Mouse (Mus musculus): ENCODE results near the gene Tmem88. TPM values are rescaled to one million over a fixed set of nuclear protein-coding genes. Genes with fewer than 3 reads are reported as not detected.

The Tmem88 gene
- polyA plus RNA-seq, 1 experiment: 16.5 TPM

DNA sequence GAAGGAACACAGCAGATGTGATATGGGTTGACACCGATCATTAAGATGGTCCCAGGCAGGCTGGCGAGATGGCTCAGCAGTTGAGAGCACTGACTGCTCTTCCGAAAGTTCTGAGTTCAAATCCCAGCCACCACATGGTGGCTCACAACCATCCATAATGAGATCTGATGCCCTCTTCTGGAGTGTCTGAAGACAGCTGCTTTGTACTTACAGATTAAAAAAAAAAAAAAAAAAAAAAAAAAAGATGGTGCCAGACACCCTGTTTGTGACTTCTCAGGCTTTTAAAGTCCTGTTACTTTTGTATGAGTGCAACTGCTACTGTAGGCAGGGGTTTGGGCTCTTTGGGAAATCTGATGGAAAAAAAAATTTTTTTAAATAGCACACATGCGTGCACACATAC is 9.4 kb downstream of the Tmem88 start:
- Histone ChIP-seq H3K27ac (ENCODE audit: insufficient read depth, low read depth, low read length) (no peak overlapping the region), H3K27me3 (ENCODE audit: control insufficient read depth, insufficient read depth, low read length) (no peaks in the 10 kb centered on the region), H3K36me3 (ENCODE audit: control insufficient read depth, insufficient read depth, low read length) (no peaks in the 10 kb centered on the region), H3K4me3 (ENCODE audit: low read depth, low read length) (no peak overlapping the region), H3K4me1 (ENCODE audit: control insufficient read depth, insufficient read depth, insufficient read length, low read length) (peaks cover 5% of the 10 kb centered on the region; the same call in 1 of the 2 replicates)
- TF ChIP-seq CTCF (IDR thresholded peaks at IDR 0.05; ENCODE audit: extremely low read depth, insufficient read length, insufficient replicate concordance, low read depth, low read length): no peak
- no peak for TF ChIP-seq POLR2A (IDR thresholded peaks at IDR 0.05; ENCODE audit: low read depth, low read length)
- WGBS: 98% methylated on average over 4 of the region's 4 CpGs

DNA sequence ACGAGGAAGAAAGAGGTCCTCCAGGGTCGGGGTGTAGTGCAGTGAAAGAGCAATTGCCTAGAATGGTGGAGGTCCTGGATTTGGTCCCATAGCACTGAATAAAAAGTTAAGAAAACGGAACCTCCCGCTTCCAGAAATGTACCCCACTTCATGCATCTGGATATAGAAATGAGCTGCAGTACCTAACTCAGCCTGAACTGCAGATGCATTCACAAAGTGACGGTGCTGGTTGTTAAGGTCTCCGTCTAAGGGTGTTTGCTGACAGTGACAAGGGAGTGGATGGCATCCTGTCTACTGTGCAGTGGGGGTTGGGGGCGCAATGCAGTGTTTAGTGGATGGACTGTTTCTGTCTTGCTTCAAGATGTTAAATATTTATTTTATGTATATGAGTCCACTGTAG is 11.3 kb downstream of the Tmem88 start:
- Histone ChIP-seq H3K4me1 (ENCODE audit: control insufficient read depth, insufficient read depth, insufficient read length, low read length) (peaks cover 5% of the 10 kb centered on the region; the same call in 1 of the 2 replicates), H3K27me3 (ENCODE audit: control insufficient read depth, insufficient read depth, low read length) (no peaks in the 10 kb centered on the region), H3K27ac (ENCODE audit: insufficient read depth, low read depth, low read length) (no peak overlapping the region), H3K36me3 (ENCODE audit: control insufficient read depth, insufficient read depth, low read length) (no peaks in the 10 kb centered on the region), H3K4me3 (ENCODE audit: low read depth, low read length) (no peak overlapping the region)
- WGBS: 77% methylated on average over 7 of the region's 7 CpGs
- TF ChIP-seq POLR2A (IDR thresholded peaks at IDR 0.05; ENCODE audit: low read depth, low read length) (no peak), CTCF (IDR thresholded peaks at IDR 0.05; ENCODE audit: extremely low read depth, insufficient read length, insufficient replicate concordance, low read depth, low read length) (no peak)

DNA sequence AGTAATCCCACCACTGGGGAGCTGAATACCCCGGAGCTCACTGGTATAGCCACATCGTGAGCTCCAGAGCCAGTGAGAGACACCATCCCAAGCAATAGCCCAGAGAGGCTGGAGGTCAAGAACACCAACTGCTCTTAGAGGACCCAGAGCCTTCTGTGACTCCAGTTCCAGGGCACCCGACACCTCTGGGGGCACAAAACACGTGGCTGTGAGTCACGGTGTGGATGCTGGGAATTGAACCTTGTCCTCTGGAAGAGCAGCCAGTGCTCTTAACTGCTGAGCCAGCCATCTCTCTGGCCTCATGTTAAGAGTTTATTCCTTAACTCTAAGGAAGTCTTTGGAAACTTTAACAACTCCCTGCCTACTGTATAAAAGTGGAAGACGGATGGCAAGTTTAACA is 13.1 kb downstream of the Tmem88 start:
- TF ChIP-seq CTCF (IDR thresholded peaks at IDR 0.05; ENCODE audit: extremely low read depth, insufficient read length, insufficient replicate concordance, low read depth, low read length) (no peak), POLR2A (IDR thresholded peaks at IDR 0.05; ENCODE audit: low read depth, low read length) (no peak)
- H3K27ac ChIP-seq (ENCODE audit: insufficient read depth, low read depth, low read length): peak overlapping the region; percentile 59; the same call in 1 of the 2 replicates
- 59% methylated on average over 6 of the region's 6 CpGs for WGBS
- H3K4me1 ChIP-seq (ENCODE audit: control insufficient read depth, insufficient read depth, insufficient read length, low read length): peaks cover 5% of the 10 kb centered on the region; the same call in 1 of the 2 replicates
- H3K36me3 ChIP-seq (ENCODE audit: control insufficient read depth, insufficient read depth, low read length): no peaks in the 10 kb centered on the region
- no peak overlapping the region for H3K4me3 ChIP-seq (ENCODE audit: low read depth, low read length)
- no peaks in the 10 kb centered on the region for H3K27me3 ChIP-seq (ENCODE audit: control insufficient read depth, insufficient read depth, low read length)

DNA sequence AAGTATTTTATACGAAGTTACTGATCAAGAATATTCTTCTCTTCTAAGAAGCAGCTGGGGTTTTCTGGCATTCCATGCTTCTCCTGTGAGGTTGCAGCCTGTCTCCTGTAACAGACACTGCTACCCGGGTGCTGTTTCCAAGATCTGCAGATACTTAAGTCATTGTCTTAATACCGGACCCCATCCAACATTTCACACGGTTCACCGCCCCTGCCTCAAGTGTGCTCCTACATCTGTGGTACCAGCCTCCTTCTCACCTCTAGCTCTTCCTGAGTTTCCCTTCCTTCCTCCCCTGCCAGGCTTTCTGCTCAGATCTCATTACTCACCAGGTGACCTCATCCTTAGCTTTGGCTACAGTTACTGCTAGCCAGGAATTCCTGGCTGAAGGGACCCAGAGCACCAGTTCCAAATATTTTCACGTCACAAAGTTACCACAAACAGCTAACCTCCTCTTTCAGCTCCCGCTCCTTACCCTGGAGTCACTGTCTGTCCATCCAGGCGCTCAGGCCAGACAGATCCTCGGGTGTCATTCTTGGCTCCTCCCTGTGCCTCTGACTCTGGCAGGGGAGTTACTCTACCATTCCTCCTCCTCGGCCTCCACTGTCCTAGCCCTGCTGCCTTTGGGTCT is 15.4 kb downstream of the Tmem88 start:
- no peak for TF ChIP-seq CTCF (IDR thresholded peaks at IDR 0.05; ENCODE audit: extremely low read depth, insufficient read length, insufficient replicate concordance, low read depth, low read length)
- no peak for TF ChIP-seq POLR2A (IDR thresholded peaks at IDR 0.05; ENCODE audit: low read depth, low read length)
- Histone ChIP-seq H3K27me3 (ENCODE audit: control insufficient read depth, insufficient read depth, low read length) (no peaks in the 10 kb centered on the region), H3K36me3 (ENCODE audit: control insufficient read depth, insufficient read depth, low read length) (no peaks in the 10 kb centered on the region), H3K4me3 (ENCODE audit: low read depth, low read length) (no peak overlapping the region), H3K27ac (ENCODE audit: insufficient read depth, low read depth, low read length) (no peak overlapping the region), H3K4me1 (ENCODE audit: control insufficient read depth, insufficient read depth, insufficient read length, low read length) (peaks cover 7% of the 10 kb centered on the region; the same call in 1 of the 2 replicates)
- WGBS: 78% methylated on average over 10 of the region's 10 CpGs

DNA sequence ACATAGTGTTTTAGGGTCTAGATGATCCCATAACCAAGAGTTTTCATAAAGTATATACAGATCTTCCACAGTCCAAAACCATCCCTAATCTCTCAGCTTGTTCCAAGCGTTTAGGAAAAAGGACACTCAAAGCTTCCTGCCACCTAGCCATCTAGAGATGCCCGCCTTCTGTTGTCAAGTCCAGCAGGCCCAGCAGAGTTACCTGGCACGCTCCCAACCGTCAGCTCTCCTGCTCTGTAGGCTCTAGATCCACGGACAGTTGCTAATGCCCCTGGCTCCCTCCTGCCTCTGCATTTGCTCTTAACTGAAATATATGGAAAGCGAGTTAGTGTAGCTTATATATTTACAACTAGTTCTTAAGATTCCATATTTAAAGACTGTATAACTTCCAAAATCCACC is 16.7 kb downstream of the Tmem88 start:
- Histone ChIP-seq H3K4me3 (ENCODE audit: low read depth, low read length) (no peak overlapping the region), H3K4me1 (ENCODE audit: control insufficient read depth, insufficient read depth, insufficient read length, low read length) (peaks cover 10% of the 10 kb centered on the region), H3K27me3 (ENCODE audit: control insufficient read depth, insufficient read depth, low read length) (no peaks in the 10 kb centered on the region), H3K36me3 (ENCODE audit: control insufficient read depth, insufficient read depth, low read length) (no peaks in the 10 kb centered on the region), H3K27ac (ENCODE audit: insufficient read depth, low read depth, low read length) (no peak overlapping the region)
- WGBS: 88% methylated on average over 6 of the region's 6 CpGs
- no peak for TF ChIP-seq CTCF (IDR thresholded peaks at IDR 0.05; ENCODE audit: extremely low read depth, insufficient read length, insufficient replicate concordance, low read depth, low read length)
- TF ChIP-seq POLR2A (IDR thresholded peaks at IDR 0.05; ENCODE audit: low read depth, low read length): no peak

DNA sequence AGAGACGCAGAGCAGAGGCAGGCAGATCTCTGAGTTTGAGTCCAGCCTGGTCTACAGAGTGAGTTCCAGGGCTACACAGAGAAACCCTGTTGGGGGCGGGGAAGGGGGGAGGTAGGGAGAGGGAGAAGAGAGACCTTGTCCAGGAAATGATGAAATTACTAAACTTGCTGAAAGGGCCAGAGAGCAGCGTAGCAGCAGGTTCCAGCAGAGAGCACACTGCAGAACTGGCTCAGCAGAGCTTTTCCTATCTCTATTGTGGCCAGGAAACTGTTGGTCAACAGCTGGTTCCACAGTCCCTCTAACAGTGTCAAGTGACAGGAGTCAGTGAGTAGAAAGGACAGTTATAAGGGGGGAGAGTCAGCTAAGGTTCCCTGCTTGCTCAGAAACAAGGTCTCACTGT is 18.4 kb downstream of the Tmem88 start:
- TF ChIP-seq POLR2A (IDR thresholded peaks at IDR 0.05; ENCODE audit: low read depth, low read length) (no peak), CTCF (IDR thresholded peaks at IDR 0.05; ENCODE audit: extremely low read depth, insufficient read length, insufficient replicate concordance, low read depth, low read length) (no peak)
- H3K4me3 ChIP-seq (ENCODE audit: low read depth, low read length): no peak overlapping the region
- H3K36me3 ChIP-seq (ENCODE audit: control insufficient read depth, insufficient read depth, low read length): 0 out of 2 replicates have a peak, but pooled peaks cover 2% of the 10 kb centered on the region
- H3K4me1 ChIP-seq (ENCODE audit: control insufficient read depth, insufficient read depth, insufficient read length, low read length): peaks cover 7% of the 10 kb centered on the region
- no peak overlapping the region for H3K27ac ChIP-seq (ENCODE audit: insufficient read depth, low read depth, low read length)
- H3K27me3 ChIP-seq (ENCODE audit: control insufficient read depth, insufficient read depth, low read length): no peaks in the 10 kb centered on the region
- 87% methylated on average over 3 of the region's 3 CpGs for WGBS

DNA sequence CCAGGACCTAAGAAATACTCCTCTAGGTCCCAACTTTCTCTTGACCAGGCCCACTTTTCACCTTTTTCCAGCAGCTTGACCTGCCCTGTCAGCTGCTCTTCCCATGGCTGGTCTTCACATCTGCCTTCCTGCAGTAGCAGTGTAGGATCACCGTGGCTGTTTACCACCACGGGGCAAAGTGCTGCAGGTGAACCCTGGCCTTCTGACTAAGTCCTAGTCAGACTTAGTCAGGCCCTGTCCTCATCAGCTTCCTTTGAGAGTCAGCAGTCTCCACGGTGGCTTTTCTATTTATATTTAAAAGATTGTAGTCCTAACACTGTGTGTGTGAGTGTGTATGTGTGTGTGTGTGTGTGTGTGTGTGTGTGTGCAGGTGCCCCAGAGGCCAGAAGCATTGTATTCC is 20.3 kb downstream of the Tmem88 start:
- Histone ChIP-seq H3K27ac (ENCODE audit: insufficient read depth, low read depth, low read length) (peak overlapping the region; percentile 92), H3K36me3 (ENCODE audit: control insufficient read depth, insufficient read depth, low read length) (0 out of 2 replicates have a peak, but pooled peaks cover 5% of the 10 kb centered on the region), H3K27me3 (ENCODE audit: control insufficient read depth, insufficient read depth, low read length) (no peaks in the 10 kb centered on the region), H3K4me1 (ENCODE audit: control insufficient read depth, insufficient read depth, insufficient read length, low read length) (peaks cover 14% of the 10 kb centered on the region), H3K4me3 (ENCODE audit: low read depth, low read length) (peak overlapping the region; percentile 36; the same call in 1 of the 2 replicates)
- TF ChIP-seq POLR2A (IDR thresholded peaks at IDR 0.05; ENCODE audit: low read depth, low read length) (no peak; the same call in 1 of the 2 replicates), CTCF (IDR thresholded peaks at IDR 0.05; ENCODE audit: extremely low read depth, insufficient read length, insufficient replicate concordance, low read depth, low read length) (no peak)
- 19% methylated on average over 3 of the region's 3 CpGs for WGBS

Data from small intestine, adult 2 months (tissue).